Mouse (Mus musculus) cerebellum, adult 2 months (tissue): ENCODE data around the gene Ccnh.

Experiments used
- CTCF ChIP-seq: fragments of 200-500 bp; IDR thresholded peaks from 2 replicates; pipeline ENCODE4 v1.5.1; 2011; ENCODE audit warnings: low read depth, mild to moderate bottlenecking, control low read depth, low read length, moderate library complexity, borderline replicate concordance; ENCODE audit not compliant: insufficient read depth
- POLR2A ChIP-seq: fragments of 200-500 bp; IDR thresholded peaks from 2 replicates; pipeline ENCODE4 v1.6.1; 2011; ENCODE audit warnings: low read length, control low read depth, borderline replicate concordance; ENCODE audit not compliant: insufficient read depth

DNA sequence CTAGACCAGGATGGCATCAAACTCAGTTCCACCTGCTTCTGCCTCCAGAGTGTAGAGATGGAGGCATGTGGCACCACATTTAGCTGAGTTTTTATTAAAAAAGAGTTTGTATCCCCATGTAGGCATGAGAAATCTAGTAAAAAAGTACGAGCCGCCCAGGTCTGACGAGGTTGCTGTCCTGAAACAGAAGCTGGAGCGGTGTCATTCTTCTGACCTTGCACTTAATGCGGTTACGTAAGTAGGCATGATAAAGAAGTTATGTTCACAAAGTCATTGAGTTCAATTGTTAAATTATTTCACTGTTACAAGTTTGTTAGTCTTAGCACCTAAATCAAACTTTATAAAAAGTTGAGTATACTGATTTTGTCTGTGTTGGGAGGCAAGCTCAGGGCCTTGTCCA is 19.4 kb downstream of the Ccnh start:
- TF ChIP-seq CTCF (no peak), POLR2A (no peak)
